Mouse (Mus musculus) embryonic facial prominence, embryonic 11.5 days (tissue): ENCODE measurements around the gene Ift43. TPM values are rescaled to one million over a fixed set of nuclear protein-coding genes. Genes with fewer than 3 reads are reported as not detected.

Source experiments
- ATAC-seq: fragments of 200-750 bp; cut with Nextera tagmentation; replicated peaks from 2 replicates; pipeline ENCODE4 v1.8.0; 2017; ENCODE audit warnings: low read depth; ENCODE audit not compliant: insufficient number of reproducible peaks, low FRiP score, low TSS enrichment
- DNase-seq: peaks from one replicate; pipeline ENCODE4 v3.0.0-alpha.2; 2015; ENCODE audit warnings: low spot score
- H3K27ac ChIP-seq: fragments of 300-500 bp; sonication (generic); replicated peaks from 2 replicates; pipeline ENCODE4 v1.5.1; 2014; ENCODE audit warnings: mild to moderate bottlenecking, low read depth, low read length, control low read depth
- H3K27me3 ChIP-seq: fragments of 300-500 bp; sonication (generic); 2 replicates; pipeline ENCODE4 v1.6.1; 2014; ENCODE audit warnings: mild to moderate bottlenecking, low read length, moderate library complexity, mixed read lengths; ENCODE audit not compliant: control insufficient read depth, insufficient read depth
- H3K36me3 ChIP-seq: fragments of 300-500 bp; sonication (generic); replicated peaks from 2 replicates; pipeline ENCODE4 v1.6.1; 2014; ENCODE audit warnings: low read depth, mild to moderate bottlenecking, low read length, moderate library complexity, mixed read lengths; ENCODE audit not compliant: control insufficient read depth, insufficient read depth
- H3K4me1 ChIP-seq: fragments of 300-500 bp; sonication (generic); 2 replicates; pipeline ENCODE4 v1.6.1; 2014; ENCODE audit warnings: low read length, mixed read lengths; ENCODE audit not compliant: control insufficient read depth, insufficient read depth
- H3K4me2 ChIP-seq: fragments of 300-500 bp; sonication (generic); 2 replicates; pipeline ENCODE4 v1.6.1; 2014; ENCODE audit warnings: low read depth, mild to moderate bottlenecking, control low read depth, low read length, moderate library complexity
- H3K4me3 ChIP-seq: fragments of 300-500 bp; sonication (generic); 2 replicates; pipeline ENCODE4 v1.5.1; 2014; ENCODE audit warnings: low read depth, low read length, control low read depth
- H3K9ac ChIP-seq: fragments of 300-500 bp; sonication (generic); replicated peaks from 2 replicates; pipeline ENCODE4 v1.6.1; 2014; ENCODE audit warnings: mild to moderate bottlenecking, control low read depth, low read length
- H3K9me3 ChIP-seq: fragments of 300-500 bp; sonication (generic); replicated peaks from 2 replicates; pipeline ENCODE4 v1.6.1; 2016; ENCODE audit warnings: mild to moderate bottlenecking, low read length, inconsistent platforms, mixed read lengths; ENCODE audit not compliant: control insufficient read depth
- WGBS: fragments of 180-500 bp; shearing (Covaris S2); extraction: QIAGEN DNeasy Blood & Tissue Kit; methylation state at CpG from one replicate; pipeline ENCODE4 v1.1.7; 2014; 5-methylcytosine and 5-hydroxymethylcytosine counted together
- polyA plus RNA-seq: library from polyadenylated mRNA; unstranded; fragments of >200 nt; fragmentation: Nextera tagmentation; extraction: Ambion mirVana; gene quantifications from 2 replicates; pipeline ENCODE4 v1.2.1, GENCODE M21; 2014

Ift43 gene
- polyA plus RNA-seq, 1 experiment from 2014 or later: 80.3 TPM

DNA sequence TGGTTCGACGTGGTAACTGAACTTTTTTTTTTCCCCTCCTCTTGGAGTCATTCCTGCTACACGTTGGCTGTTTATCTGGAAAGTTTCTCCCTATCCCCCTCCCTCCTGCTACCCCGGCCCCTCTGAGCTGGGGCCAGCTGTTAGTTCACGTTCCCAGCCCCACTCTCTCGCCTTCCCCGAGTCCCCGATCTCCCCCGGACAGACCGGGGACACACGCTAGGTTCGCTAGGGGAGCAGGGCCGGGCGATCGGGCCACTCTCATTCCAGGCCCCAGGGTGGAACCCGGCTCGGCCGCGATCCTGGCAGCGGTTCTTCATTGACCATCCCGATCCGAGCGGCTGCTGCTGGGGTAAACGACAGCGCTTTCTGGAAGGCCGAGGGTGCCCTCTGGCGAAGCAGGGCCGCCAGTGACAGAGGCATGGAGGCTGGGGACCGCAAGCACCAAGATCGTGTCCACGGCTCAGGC, 3.1 kb upstream of the Ift43 start:
- Histone ChIP-seq H3K9ac (peak overlapping the region; percentile 75), H3K4me1 (no peaks in the 10 kb centered on the region; the same call in 1 of the 2 replicates), H3K27ac (peak overlapping the region; percentile 89), H3K4me2 (peak overlapping the region; percentile 81), H3K27me3 (no peaks in the 10 kb centered on the region), H3K9me3 (no peaks in the 10 kb centered on the region), H3K4me3 (peak overlapping the region; percentile 53), H3K36me3 (no peaks in the 10 kb centered on the region; the same call in 1 of the 2 replicates)
- peak; percentile 92 for DNase-seq
- ATAC-seq: peak; percentile 64
- under 1% methylated on average over 31 of the region's 31 CpGs for WGBS

DNA sequence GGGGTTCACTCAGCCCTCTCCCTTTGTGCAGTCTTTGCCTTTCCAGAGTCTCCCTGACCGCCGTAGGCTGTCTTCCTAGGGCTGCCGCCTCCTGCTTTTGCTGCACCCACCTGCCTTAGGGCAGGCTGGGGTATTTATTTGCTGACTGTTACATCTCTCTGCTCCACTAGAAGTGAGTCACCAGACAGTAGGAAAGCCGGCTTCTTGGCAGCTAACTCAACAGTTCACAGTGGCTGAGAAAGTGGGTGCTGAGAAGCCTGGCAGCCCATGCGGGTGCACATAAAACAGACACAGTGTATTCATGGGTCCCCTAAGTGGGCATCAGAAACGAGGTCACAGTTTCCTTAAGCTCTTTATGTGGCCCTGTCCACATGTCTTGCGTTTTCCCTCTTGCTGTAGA, 3.5 kb downstream of the Ift43 start:
- no peak overlapping the region for H3K27ac ChIP-seq
- WGBS: 87% methylated on average over 7 of the region's 7 CpGs
- H3K4me1 ChIP-seq: no peaks in the 10 kb centered on the region
- H3K4me3 ChIP-seq: no peak overlapping the region
- H3K36me3 ChIP-seq: no peaks in the 10 kb centered on the region
- H3K27me3 ChIP-seq: no peaks in the 10 kb centered on the region
- no peaks in the 10 kb centered on the region for H3K9me3 ChIP-seq
- ATAC-seq (no peak), DNase-seq (no peak)
- H3K9ac ChIP-seq: no peak overlapping the region
- no peak overlapping the region for H3K4me2 ChIP-seq

DNA sequence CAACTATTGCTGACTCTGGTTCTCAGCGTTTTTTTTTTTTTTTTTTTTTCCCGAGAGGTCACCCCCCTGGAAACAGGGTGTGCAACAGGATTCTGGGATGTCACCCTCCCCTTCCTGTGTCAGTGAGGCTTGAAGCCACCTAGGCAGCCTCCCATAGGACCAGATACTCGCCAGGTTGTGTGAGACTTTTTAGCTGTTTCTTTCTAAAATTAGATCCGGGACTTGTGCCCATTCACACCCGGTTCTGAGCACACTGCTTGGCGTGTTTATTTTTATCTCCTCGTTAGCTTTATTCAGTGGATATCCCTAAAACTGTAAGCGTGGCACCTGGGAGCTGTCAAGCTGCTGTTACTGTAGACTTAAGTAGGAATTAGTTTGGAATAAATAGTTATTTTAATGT, 4.2 kb downstream of the Ift43 start:
- H3K4me3 ChIP-seq: no peak overlapping the region
- ATAC-seq (no peak), DNase-seq (no peak)
- no peaks in the 10 kb centered on the region for H3K4me1 ChIP-seq
- no peak overlapping the region for H3K27ac ChIP-seq
- 81% methylated on average over 7 of the region's 8 CpGs for WGBS
- no peaks in the 10 kb centered on the region for H3K27me3 ChIP-seq
- no peaks in the 10 kb centered on the region for H3K9me3 ChIP-seq
- H3K4me2 ChIP-seq: no peak overlapping the region
- no peaks in the 10 kb centered on the region for H3K36me3 ChIP-seq
- H3K9ac ChIP-seq: no peak overlapping the region

DNA sequence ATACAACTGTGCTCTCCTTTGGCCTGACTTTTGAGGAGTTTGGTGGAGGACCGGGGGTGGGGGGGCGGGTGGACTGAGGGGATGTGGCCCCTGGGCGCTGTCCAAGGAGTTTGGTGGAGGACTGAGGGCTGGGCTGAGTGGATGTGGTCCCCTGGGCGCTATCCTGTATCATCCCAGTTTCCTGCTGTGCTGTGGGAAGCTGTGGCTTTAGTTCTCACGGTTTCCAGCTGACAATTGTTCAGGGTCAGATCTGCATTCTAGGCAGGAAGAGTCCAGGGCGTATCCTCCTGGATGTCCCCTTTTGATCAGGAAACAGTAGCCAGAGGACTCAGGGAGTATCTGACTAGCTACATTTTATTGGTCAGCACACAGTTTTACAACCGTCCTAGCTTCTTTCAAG, 5.7 kb downstream of the Ift43 start:
- no peak for DNase-seq
- Histone ChIP-seq H3K27me3 (no peaks in the 10 kb centered on the region), H3K36me3 (no peaks in the 10 kb centered on the region), H3K27ac (no peak overlapping the region), H3K9ac (no peak overlapping the region), H3K4me3 (no peak overlapping the region), H3K4me1 (peaks cover 3% of the 10 kb centered on the region; the same call in 1 of the 2 replicates), H3K9me3 (no peaks in the 10 kb centered on the region), H3K4me2 (no peak overlapping the region)
- ATAC-seq: no peak
- WGBS: 69% methylated on average over 7 of the region's 7 CpGs

DNA sequence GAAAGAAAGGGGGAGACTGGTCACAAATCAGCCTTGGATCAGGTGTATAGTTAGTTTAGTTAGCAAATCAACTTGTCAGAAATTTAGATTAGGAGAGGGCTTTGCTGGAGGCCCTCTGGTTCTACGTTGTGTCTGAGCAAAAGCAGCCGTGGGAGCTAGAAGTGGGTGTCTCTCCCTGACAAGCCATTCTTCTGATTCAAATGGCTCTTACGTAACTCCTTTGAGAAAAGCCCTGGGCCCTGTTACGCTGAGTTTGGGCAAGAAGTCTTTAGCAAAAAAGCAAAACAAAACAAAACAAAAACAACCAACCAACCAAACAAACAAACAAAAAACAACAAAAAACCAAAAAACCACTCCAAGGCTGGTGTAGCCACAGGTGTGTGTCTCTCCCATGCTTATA, 8.4 kb downstream of the Ift43 start:
- whole genome bisulfite sequencing: 69% methylated on average over 4 of the region's 4 CpGs
- H3K36me3 ChIP-seq: no peaks in the 10 kb centered on the region
- H3K4me2 ChIP-seq: no peak overlapping the region
- H3K9ac ChIP-seq: no peak overlapping the region
- no peak for ATAC-seq
- DNase-seq: no peak
- H3K4me1 ChIP-seq: peaks cover 3% of the 10 kb centered on the region; the same call in 1 of the 2 replicates
- no peaks in the 10 kb centered on the region for H3K27me3 ChIP-seq
- H3K27ac ChIP-seq: no peak overlapping the region
- no peaks in the 10 kb centered on the region for H3K9me3 ChIP-seq
- no peak overlapping the region for H3K4me3 ChIP-seq

DNA sequence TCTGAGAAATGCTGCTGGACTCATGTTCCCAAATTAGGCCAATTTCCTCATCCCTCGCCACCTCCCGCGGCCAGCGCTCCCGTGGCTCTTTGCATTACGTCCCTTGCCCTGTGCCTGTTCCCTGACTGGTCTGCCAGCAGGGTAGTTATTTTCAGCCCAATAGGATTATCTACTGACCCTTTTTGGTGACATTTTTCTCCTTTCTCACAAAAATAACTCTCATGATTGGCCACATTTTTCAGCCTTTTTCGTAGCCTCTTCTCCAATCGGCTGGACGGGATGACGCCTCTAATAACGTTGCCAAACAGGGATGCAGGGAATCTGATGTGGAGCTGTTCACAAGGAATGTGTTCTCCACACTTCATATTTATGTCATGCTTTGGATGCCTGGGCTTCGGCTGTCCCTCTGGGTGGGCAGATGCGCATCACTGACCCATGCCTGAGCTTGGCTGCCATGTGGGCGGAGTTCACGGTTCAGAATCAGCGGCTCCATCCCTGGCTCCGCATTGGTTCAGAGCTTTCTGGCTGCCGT, 9.3 kb downstream of the Ift43 start:
- peak overlapping the region; percentile 10; the same call in 1 of the 2 replicates for H3K4me2 ChIP-seq
- H3K9me3 ChIP-seq: no peaks in the 10 kb centered on the region
- ATAC-seq: no peak
- H3K4me1 ChIP-seq: peaks cover 3% of the 10 kb centered on the region; the same call in 1 of the 2 replicates
- H3K27ac ChIP-seq: no peak overlapping the region
- no peaks in the 10 kb centered on the region for H3K27me3 ChIP-seq
- no peak overlapping the region for H3K4me3 ChIP-seq
- WGBS: 26% methylated on average over 18 of the region's 18 CpGs
- peak; percentile 44 for DNase-seq
- H3K9ac ChIP-seq: no peak overlapping the region
- H3K36me3 ChIP-seq: no peaks in the 10 kb centered on the region

DNA sequence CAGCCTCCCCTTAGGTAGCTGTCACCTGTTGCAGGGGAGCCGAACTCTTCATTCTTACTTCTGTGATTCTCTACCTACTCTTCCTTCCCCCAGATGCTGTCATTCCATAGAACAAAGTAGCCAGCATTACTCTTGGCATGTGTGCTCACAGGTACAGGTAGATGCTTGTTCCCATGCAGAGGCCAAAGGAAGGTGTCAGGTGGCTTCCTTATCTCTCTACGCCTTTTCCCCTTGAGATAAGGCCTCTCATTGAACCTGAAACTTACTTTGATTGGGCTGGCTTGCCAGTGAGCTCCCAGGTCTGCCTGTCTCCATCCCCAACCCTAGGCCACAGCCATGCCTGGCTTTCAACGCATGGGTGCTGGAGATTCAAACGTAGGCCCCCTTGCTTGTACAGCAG, 11.7 kb downstream of the Ift43 start:
- Histone ChIP-seq H3K27ac (no peak overlapping the region), H3K4me2 (no peak overlapping the region), H3K36me3 (no peaks in the 10 kb centered on the region), H3K9ac (no peak overlapping the region), H3K27me3 (no peaks in the 10 kb centered on the region), H3K9me3 (no peaks in the 10 kb centered on the region), H3K4me1 (peaks cover 3% of the 10 kb centered on the region; the same call in 1 of the 2 replicates), H3K4me3 (no peak overlapping the region)
- WGBS: 90% methylated on average over 4 of the region's 4 CpGs
- no peak for DNase-seq
- no peak for ATAC-seq

DNA sequence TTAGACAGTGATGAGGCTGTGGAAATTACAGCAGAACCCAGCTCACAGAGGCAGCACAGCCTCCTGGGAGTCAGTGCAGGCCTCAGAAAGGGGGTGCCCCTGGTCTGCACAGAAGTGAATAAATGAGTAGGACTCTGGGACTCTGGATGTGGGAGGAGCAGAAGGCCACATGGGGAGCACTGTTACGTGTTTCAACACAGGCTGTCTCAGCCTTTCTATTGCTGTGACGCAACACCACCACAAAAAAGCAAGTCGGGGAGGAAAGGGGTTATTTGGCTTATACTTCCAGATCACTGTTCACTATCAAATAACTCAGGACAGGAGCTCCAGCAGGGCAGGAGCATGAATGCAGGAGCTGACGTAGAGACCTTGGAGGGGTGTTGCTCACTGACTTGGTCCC, 13.5 kb downstream of the Ift43 start:
- no peak overlapping the region for H3K27ac ChIP-seq
- H3K4me3 ChIP-seq: no peak overlapping the region
- ATAC-seq (no peak), DNase-seq (no peak)
- H3K36me3 ChIP-seq: no peaks in the 10 kb centered on the region
- no peak overlapping the region for H3K9ac ChIP-seq
- H3K4me2 ChIP-seq: no peak overlapping the region
- no peaks in the 10 kb centered on the region for H3K27me3 ChIP-seq
- no peaks in the 10 kb centered on the region for H3K9me3 ChIP-seq
- 95% methylated on average over 4 of the region's 4 CpGs for WGBS
- H3K4me1 ChIP-seq: peaks cover 3% of the 10 kb centered on the region; the same call in 1 of the 2 replicates
